Mouse (Mus musculus): ENCODE data around the gene Higd1a. TPM values are rescaled to one million over a fixed set of nuclear protein-coding genes. Genes with fewer than 3 reads are reported as not detected.

Gene Higd1a
- polyA plus RNA-seq, 1 experiment from 2014 or later = 135 TPM

- WGBS = over 99% methylated on average over 3 of the region's 3 CpGs
- no peaks in the 10 kb centered on the region for H3K9me3 ChIP-seq (ENCODE audit: control insufficient read depth, low read length)
Measured at GRCm38 (mm10) chr9:121854246-121854645, 3.9 kb downstream of the Higd1a start.

GRCm38 (mm10) chr9:121847842-121848241, 10.3 kb downstream of the Higd1a start:
- no peak overlapping the region for H3K27ac ChIP-seq (replicated peaks; ENCODE audit: low read depth, low read length)
- H3K4me2 ChIP-seq (ENCODE audit: low read length) = no peak overlapping the region
- DNase-seq (no peak), ATAC-seq (ENCODE audit: low FRiP score, low TSS enrichment) (no peak)
- no peaks in the 10 kb centered on the region for H3K4me1 ChIP-seq (ENCODE audit: control insufficient read depth, insufficient read depth, low read length)
- H3K4me3 ChIP-seq (replicated peaks; ENCODE audit: low read depth, low read length) = no peak overlapping the region
- H3K36me3 ChIP-seq (ENCODE audit: control insufficient read depth, insufficient read depth, low read length) = peaks cover 45% of the 10 kb centered on the region
- no peak overlapping the region for H3K9ac ChIP-seq (replicated peaks; ENCODE audit: low read length)
- H3K9me3 ChIP-seq (ENCODE audit: control insufficient read depth, low read length) = no peaks in the 10 kb centered on the region
- no peaks in the 10 kb centered on the region for H3K27me3 ChIP-seq (ENCODE audit: control insufficient read depth, insufficient read depth, low read length)
- WGBS = 84% methylated on average over 5 of the region's 5 CpGs

More at GRCm38 (mm10) chr9:121854246-121854645, 3.9 kb downstream of the Higd1a start:
- DNase-seq (no peak), ATAC-seq (ENCODE audit: low FRiP score, low TSS enrichment) (no peak)
- H3K4me3 ChIP-seq (replicated peaks; ENCODE audit: low read depth, low read length) = no peak overlapping the region
- peaks cover 2% of the 10 kb centered on the region; the same call in 1 of the 2 replicates for H3K4me1 ChIP-seq (ENCODE audit: control insufficient read depth, insufficient read depth, low read length)
- H3K36me3 ChIP-seq (ENCODE audit: control insufficient read depth, insufficient read depth, low read length) = peaks cover 28% of the 10 kb centered on the region
- H3K9ac ChIP-seq (replicated peaks; ENCODE audit: low read length) = no peak overlapping the region
- H3K27ac ChIP-seq (replicated peaks; ENCODE audit: low read depth, low read length) = no peak overlapping the region
- H3K27me3 ChIP-seq (ENCODE audit: control insufficient read depth, insufficient read depth, low read length) = no peaks in the 10 kb centered on the region
- no peak overlapping the region for H3K4me2 ChIP-seq (ENCODE audit: low read length)

GRCm38 (mm10) chr9:121847138-121847537, 11.0 kb downstream of the Higd1a start:
- Histone ChIP-seq H3K27ac (replicated peaks; ENCODE audit: low read depth, low read length) (no peak overlapping the region), H3K4me3 (replicated peaks; ENCODE audit: low read depth, low read length) (no peak overlapping the region), H3K4me1 (ENCODE audit: control insufficient read depth, insufficient read depth, low read length) (no peaks in the 10 kb centered on the region), H3K9ac (replicated peaks; ENCODE audit: low read length) (no peak overlapping the region), H3K27me3 (ENCODE audit: control insufficient read depth, insufficient read depth, low read length) (no peaks in the 10 kb centered on the region), H3K9me3 (ENCODE audit: control insufficient read depth, low read length) (no peaks in the 10 kb centered on the region), H3K4me2 (ENCODE audit: low read length) (no peak overlapping the region), H3K36me3 (ENCODE audit: control insufficient read depth, insufficient read depth, low read length) (peaks cover 44% of the 10 kb centered on the region)
- ATAC-seq (ENCODE audit: low FRiP score, low TSS enrichment) (no peak), DNase-seq (no peak)
- 96% methylated on average over 4 of the region's 4 CpGs for WGBS

- no peaks in the 10 kb centered on the region for H3K9me3 ChIP-seq (ENCODE audit: control insufficient read depth, low read length)
- no peak overlapping the region for H3K4me2 ChIP-seq (ENCODE audit: low read length)
- no peak overlapping the region for H3K27ac ChIP-seq (replicated peaks; ENCODE audit: low read depth, low read length)
- peak; percentile 83 for DNase-seq
- H3K4me1 ChIP-seq (ENCODE audit: control insufficient read depth, insufficient read depth, low read length) = no peaks in the 10 kb centered on the region
- H3K9ac ChIP-seq (replicated peaks; ENCODE audit: low read length) = no peak overlapping the region
- peaks cover 38% of the 10 kb centered on the region for H3K36me3 ChIP-seq (ENCODE audit: control insufficient read depth, insufficient read depth, low read length)
- 59% methylated on average over 10 of the region's 10 CpGs for WGBS
- ATAC-seq (ENCODE audit: low FRiP score, low TSS enrichment) = no peak
- H3K27me3 ChIP-seq (ENCODE audit: control insufficient read depth, insufficient read depth, low read length) = no peaks in the 10 kb centered on the region
- no peak overlapping the region for H3K4me3 ChIP-seq (replicated peaks; ENCODE audit: low read depth, low read length)
Measured at GRCm38 (mm10) chr9:121846526-121847118, 11.5 kb downstream of the Higd1a start.

GRCm38 (mm10) chr9:121842914-121843313, 15.2 kb downstream of the Higd1a start:
- Histone ChIP-seq H3K27me3 (ENCODE audit: control insufficient read depth, insufficient read depth, low read length) (no peaks in the 10 kb centered on the region), H3K4me1 (ENCODE audit: control insufficient read depth, insufficient read depth, low read length) (0 out of 2 replicates have a peak, but pooled peaks cover 4% of the 10 kb centered on the region), H3K36me3 (ENCODE audit: control insufficient read depth, insufficient read depth, low read length) (peaks cover 4% of the 10 kb centered on the region), H3K4me2 (ENCODE audit: low read length) (no peak overlapping the region), H3K27ac (replicated peaks; ENCODE audit: low read depth, low read length) (no peak overlapping the region), H3K9ac (replicated peaks; ENCODE audit: low read length) (no peak overlapping the region), H3K9me3 (ENCODE audit: control insufficient read depth, low read length) (no peaks in the 10 kb centered on the region), H3K4me3 (replicated peaks; ENCODE audit: low read depth, low read length) (no peak overlapping the region)
- ATAC-seq (ENCODE audit: low FRiP score, low TSS enrichment) = no peak
- 97% methylated on average over 2 of the region's 2 CpGs for WGBS
- DNase-seq = no peak

GRCm38 (mm10) chr9:121839622-121839965, 18.6 kb downstream of the Higd1a start:
- WGBS = 34% methylated on average over 7 of the region's 7 CpGs
- H3K9ac ChIP-seq (replicated peaks; ENCODE audit: low read length) = peak overlapping the region; percentile 32; the same call in 1 of the 2 replicates
- no peaks in the 10 kb centered on the region for H3K27me3 ChIP-seq (ENCODE audit: control insufficient read depth, insufficient read depth, low read length)
- H3K27ac ChIP-seq (replicated peaks; ENCODE audit: low read depth, low read length) = no peak overlapping the region
- DNase-seq (no peak), ATAC-seq (ENCODE audit: low FRiP score, low TSS enrichment) (peak; percentile 62; the same call in 1 of the 2 replicates)
- H3K36me3 ChIP-seq (ENCODE audit: control insufficient read depth, insufficient read depth, low read length) = no peaks in the 10 kb centered on the region
- H3K9me3 ChIP-seq (ENCODE audit: control insufficient read depth, low read length) = no peaks in the 10 kb centered on the region
- 0 out of 2 replicates have a peak, but pooled peaks cover 4% of the 10 kb centered on the region for H3K4me1 ChIP-seq (ENCODE audit: control insufficient read depth, insufficient read depth, low read length)
- peak overlapping the region; percentile 72 for H3K4me2 ChIP-seq (ENCODE audit: low read length)
- H3K4me3 ChIP-seq (replicated peaks; ENCODE audit: low read depth, low read length) = peak overlapping the region; percentile 46

- Histone ChIP-seq H3K36me3 (ENCODE audit: control insufficient read depth, insufficient read depth, low read length) (no peaks in the 10 kb centered on the region), H3K9me3 (ENCODE audit: control insufficient read depth, low read length) (no peaks in the 10 kb centered on the region), H3K4me2 (ENCODE audit: low read length) (peak within 1 kb of the TSS; percentile 72), H3K9ac (replicated peaks; ENCODE audit: low read length) (peak within 1 kb of the TSS; percentile 32), H3K4me3 (replicated peaks; ENCODE audit: low read depth, low read length) (peak within 1 kb of the TSS; percentile 46), H3K27ac (replicated peaks; ENCODE audit: low read depth, low read length) (no peak within 1 kb of the TSS), H3K4me1 (ENCODE audit: control insufficient read depth, insufficient read depth, low read length) (0 out of 2 replicates have a peak, but pooled peaks cover 4% of the 10 kb centered on the region), H3K27me3 (ENCODE audit: control insufficient read depth, insufficient read depth, low read length) (no peaks in the 10 kb centered on the region)
- ATAC-seq (ENCODE audit: low FRiP score, low TSS enrichment) (peak; percentile 89), DNase-seq (peak; percentile 95)
- 3% methylated on average over 61 of the region's 61 CpGs for WGBS
Measured at GRCm38 (mm10) chr9:121838829-121839621, 19.1 kb downstream of the Higd1a start, which contains the start of gene Ccdc13. Ccdc13 (minus strand) TSS chr9:121839461.

GRCm38 (mm10) chr9:121838008-121838407, 20.2 kb downstream of the Higd1a start:
- no peak for DNase-seq
- Histone ChIP-seq H3K27me3 (ENCODE audit: control insufficient read depth, insufficient read depth, low read length) (no peaks in the 10 kb centered on the region), H3K4me1 (ENCODE audit: control insufficient read depth, insufficient read depth, low read length) (0 out of 2 replicates have a peak, but pooled peaks cover 4% of the 10 kb centered on the region), H3K9me3 (ENCODE audit: control insufficient read depth, low read length) (no peaks in the 10 kb centered on the region), H3K36me3 (ENCODE audit: control insufficient read depth, insufficient read depth, low read length) (no peaks in the 10 kb centered on the region), H3K9ac (replicated peaks; ENCODE audit: low read length) (no peak overlapping the region), H3K4me3 (replicated peaks; ENCODE audit: low read depth, low read length) (no peak overlapping the region), H3K4me2 (ENCODE audit: low read length) (no peak overlapping the region), H3K27ac (replicated peaks; ENCODE audit: low read depth, low read length) (no peak overlapping the region)
- WGBS = 94% methylated on average over 6 of the region's 6 CpGs
- no peak for ATAC-seq (ENCODE audit: low FRiP score, low TSS enrichment)
